Mouse (Mus musculus) MEL (cell line): ENCODE measurements at regions not wholly inside any gene's neighbourhood (a gene's known extent, or its start where the extent isn't known, plus 50 kb on each side); places are given as distances from the start of the nearest gene placed in this dataset.

Experiments used
- CHD2 ChIP-seq: IDR thresholded peaks from 2 replicates; pipeline ENCODE4 v1.6.1; 2011; ENCODE audit warnings: low read length, improper control_type of control experiment
- CTCF ChIP-seq, 3 experiments: IDR thresholded peaks in 2 of 3; conservative IDR thresholded peaks in 1 of 3; 2 replicates each; pipeline ENCODE4 v1.5.1; 2011 to 2012; ENCODE audit warnings: low read length in 3 of 3, low read depth in 2 of 3, mild to moderate bottlenecking in 2 of 3, improper control_type of control experiment in 1 of 3, inconsistent platforms in 1 of 3, mixed read lengths in 1 of 3, moderate library complexity in 1 of 3; ENCODE audit not compliant: control insufficient read depth in 1 of 3, insufficient read depth in 1 of 3, poor library complexity in 1 of 3, severe bottlenecking in 1 of 3
- E2F4 ChIP-seq: IDR thresholded peaks from 2 replicates; pipeline ENCODE4 v1.6.1; 2011; ENCODE audit warnings: low read depth, low read length, improper control_type of control experiment, borderline replicate concordance
- EP300 ChIP-seq, 2 experiments: IDR thresholded peaks; 2 replicates each; pipeline ENCODE4 v1.6.1; 2011; ENCODE audit warnings: improper control_type of control experiment in 2 of 2, low read length in 2 of 2, low read depth in 1 of 2, mild to moderate bottlenecking in 1 of 2
- GATA1 ChIP-seq: IDR thresholded peaks from 2 replicates; pipeline ENCODE4 v1.6.1; 2011; ENCODE audit warnings: low read depth, low read length, improper control_type of control experiment
- KAT2A ChIP-seq: conservative IDR thresholded peaks from 2 replicates; pipeline ENCODE4 v1.6.1; 2012; ENCODE audit warnings: low read depth, low read length, improper control_type of control experiment, inconsistent platforms
- NRF1 ChIP-seq: IDR thresholded peaks from 2 replicates; pipeline ENCODE4 v1.6.1; 2014; ENCODE audit warnings: low read depth, mild to moderate bottlenecking, inconsistent platforms, low read length, improper control_type of control experiment, moderate library complexity; ENCODE audit not compliant: poor library complexity, insufficient read depth, severe bottlenecking
- POLR2A ChIP-seq, 2 experiments: IDR thresholded peaks; 2 replicates each; pipeline ENCODE4 v1.6.1; 2011 to 2012; ENCODE audit warnings: low read length in 2 of 2, mild to moderate bottlenecking in 2 of 2, control low read depth in 1 of 2, improper control_type of control experiment in 1 of 2, low read depth in 1 of 2, moderate library complexity in 1 of 2; ENCODE audit not compliant: control insufficient read depth in 1 of 2, insufficient read depth in 1 of 2, poor library complexity in 1 of 2
- POLR2AphosphoS5 ChIP-seq: IDR thresholded peaks from 2 replicates; pipeline ENCODE4 v1.6.1; 2012; ENCODE audit warnings: low read depth, borderline replicate concordance, mild to moderate bottlenecking, inconsistent platforms, low read length, moderate library complexity, mixed read lengths
- RAD21 ChIP-seq: IDR thresholded peaks from 2 replicates; pipeline ENCODE4 v1.6.1; 2011; ENCODE audit warnings: mild to moderate bottlenecking, low read depth, low read length, improper control_type of control experiment
- RCOR1 ChIP-seq: IDR thresholded peaks from 2 replicates; pipeline ENCODE4 v1.6.1; 2012; ENCODE audit warnings: low read depth, mild to moderate bottlenecking, inconsistent platforms, low read length, improper control_type of control experiment
- SIN3A ChIP-seq: IDR thresholded peaks from 2 replicates; pipeline ENCODE4 v1.6.1; 2012; ENCODE audit warnings: low read length, improper control_type of control experiment, inconsistent platforms
- TBP ChIP-seq: IDR thresholded peaks from 2 replicates; pipeline ENCODE4 v1.8.0; 2011; ENCODE audit warnings: low read depth, low read length, improper control_type of control experiment
- USF1 ChIP-seq: IDR thresholded peaks from 2 replicates; pipeline ENCODE4 v1.6.1; 2014; ENCODE audit warnings: low read depth, mild to moderate bottlenecking, inconsistent platforms, low read length, improper control_type of control experiment, moderate library complexity

- no peak for TF ChIP-seq CTCF (IDR thresholded peaks at IDR 0.05 in 2 of 3, conservative IDR thresholded peaks at IDR 0.05 in 1 of 3; ENCODE audit: control insufficient read depth in 1 of 3, insufficient read depth in 1 of 3, low read depth in 2 of 3, low read length in 3 of 3, poor library complexity in 1 of 3, severe bottlenecking in 1 of 3)
- no peak for TF ChIP-seq GATA1
- TF ChIP-seq RAD21 = no peak
- TF ChIP-seq KAT2A = no peak
- TF ChIP-seq EP300 (IDR thresholded peaks at IDR 0.05; ENCODE audit: low read depth in 1 of 2, low read length in 2 of 2) = no peak
- no peak for TF ChIP-seq TBP
- TF ChIP-seq CHD2 = no peak
- TF ChIP-seq POLR2AphosphoS5 = no peak
- no peak for TF ChIP-seq RCOR1
- no peak for TF ChIP-seq SIN3A
- no peak for TF ChIP-seq E2F4
- TF ChIP-seq USF1 = no peak
- TF ChIP-seq NRF1 = no peak
- no peak for TF ChIP-seq POLR2A (IDR thresholded peaks at IDR 0.05; ENCODE audit: control insufficient read depth in 1 of 2, insufficient read depth in 1 of 2, low read depth in 1 of 2, low read length in 2 of 2, poor library complexity in 1 of 2)
Measured at GRCm38 (mm10) chr1:127105861-127106260, 99.0 kb upstream of the Mgat5 start.
